Mouse (Mus musculus) cortical plate, adult 2 months (tissue): Measurements from ENCODE around the gene Irf7. TPM values are rescaled to one million over a fixed set of nuclear protein-coding genes. Genes with fewer than 3 reads are reported as not detected.

ENCODE experiments used
- H3K27ac ChIP-seq: fragments of 200-500 bp; 2 replicates; pipeline ENCODE4 v1.5.1; 2012; ENCODE audit warnings: low read length, control low read depth, inconsistent platforms; ENCODE audit not compliant: insufficient read depth
- H3K4me1 ChIP-seq: fragments of 200-500 bp; 2 replicates; pipeline ENCODE4 v1.6.1; 2011; ENCODE audit warnings: low read length; ENCODE audit not compliant: control insufficient read depth, insufficient read depth
- H3K4me3 ChIP-seq: fragments of 200-500 bp; 2 replicates; pipeline ENCODE4 v1.5.1; 2011; ENCODE audit warnings: mild to moderate bottlenecking, low read length, control low read depth; ENCODE audit not compliant: insufficient read depth
- CTCF ChIP-seq: fragments of 200-500 bp; IDR thresholded peaks from 2 replicates; pipeline ENCODE4 v1.5.1; 2011; ENCODE audit warnings: mild to moderate bottlenecking, control low read depth, low read length; ENCODE audit not compliant: insufficient read depth; ENCODE audit errors: extremely low read depth
- POLR2A ChIP-seq: fragments of 200-500 bp; IDR thresholded peaks from 2 replicates; pipeline ENCODE4 v1.6.1; 2011; ENCODE audit warnings: mild to moderate bottlenecking, low read length, control low read depth; ENCODE audit not compliant: insufficient read depth; ENCODE audit errors: extremely low read depth
- polyA plus RNA-seq: library from polyadenylated mRNA; depleted of rRNA; stranded (reverse); fragments of >200 nt; gene quantifications from 2 replicates; pipeline ENCODE4 v1.2.3, GENCODE M21; 2012; rRNA removed

Irf7 gene
- polyA plus RNA-seq, 1 experiment, result 7.5 TPM

DNA sequence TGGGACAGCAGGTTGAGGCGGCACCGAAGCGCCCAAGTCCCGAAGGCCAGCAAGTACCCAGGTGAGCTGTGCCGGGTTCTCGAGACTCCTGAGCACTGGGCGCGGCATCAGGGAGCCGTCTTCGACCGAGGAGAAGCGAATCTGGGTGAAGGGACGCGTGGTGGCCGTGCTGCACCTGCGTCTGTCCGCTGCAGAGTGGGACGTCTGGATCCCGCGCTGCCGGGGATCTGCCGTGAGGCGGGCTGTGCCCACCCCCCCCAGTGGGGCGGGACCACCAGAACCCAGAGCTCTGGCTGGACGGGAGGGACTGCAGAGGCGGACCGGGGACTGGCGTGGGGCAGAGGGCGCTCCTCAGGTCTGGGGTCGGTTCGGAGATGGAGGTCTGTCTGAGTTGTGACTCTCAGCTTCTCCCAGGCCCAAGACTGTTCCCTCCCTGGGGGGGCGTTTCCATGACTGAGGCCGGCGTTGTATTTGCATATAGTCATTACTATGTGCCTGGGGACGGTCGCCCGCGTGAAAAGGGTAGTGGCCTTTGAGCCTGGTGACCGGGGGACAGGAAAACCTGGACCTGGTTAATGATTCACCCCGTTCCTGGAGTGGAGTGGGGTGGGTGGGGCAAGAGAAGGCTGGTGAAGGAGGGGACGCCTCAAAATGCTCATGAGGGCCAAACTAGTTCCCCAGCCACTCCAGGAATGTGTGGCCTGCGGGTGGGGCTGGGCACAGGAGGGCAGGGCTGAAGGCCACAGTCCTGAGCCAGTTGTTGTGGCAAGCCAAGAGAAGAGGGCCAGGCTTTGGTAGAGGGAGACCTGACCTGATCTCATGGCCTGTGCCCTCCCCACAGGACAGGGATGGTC is 50.2 kb downstream of the Irf7 start:
- H3K27ac ChIP-seq, result no peak overlapping the region
- TF ChIP-seq POLR2A (no peak), CTCF (no peak)

DNA sequence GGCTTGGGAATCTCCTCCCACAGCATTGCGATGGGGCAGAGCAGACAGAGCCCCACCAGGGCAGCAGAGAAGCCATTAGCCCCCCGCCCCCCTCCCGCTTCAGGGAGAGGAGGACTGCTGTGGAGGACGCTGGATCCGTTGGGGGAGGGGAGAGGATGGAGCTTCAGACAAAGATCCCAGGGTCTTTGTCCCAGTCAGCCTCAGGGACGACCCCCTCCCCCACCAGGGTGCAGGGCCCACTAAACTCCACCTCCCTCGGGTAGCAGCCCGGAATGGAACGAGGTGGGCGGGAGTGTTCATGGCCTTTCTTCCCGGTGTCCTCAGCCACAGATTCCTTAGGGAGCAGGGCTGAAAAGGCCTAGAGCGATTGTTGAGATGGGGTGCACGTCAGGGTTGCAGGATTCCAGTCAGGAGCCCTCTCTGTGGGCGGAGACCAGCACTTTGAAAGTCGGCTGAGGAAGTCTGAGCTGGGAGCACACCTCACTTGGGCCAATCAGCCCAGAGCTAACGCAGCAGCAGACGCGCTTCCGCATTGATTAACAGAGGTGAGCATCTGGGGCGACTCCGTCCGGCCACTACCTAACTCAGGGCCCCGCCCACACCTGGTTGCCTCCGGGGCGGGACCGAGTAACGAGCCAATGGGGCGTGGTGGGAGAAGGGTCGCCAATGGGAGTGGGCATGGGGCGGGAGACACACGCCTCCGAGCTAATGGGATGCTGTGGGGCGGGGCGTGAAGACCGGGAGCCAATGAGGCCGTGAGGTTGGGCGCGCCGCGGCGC is 51.0 kb downstream of the Irf7 start, which contains the start of gene Rassf7:
Rassf7 (plus strand) TSS at position 760 of the 779 bp plus-strand sequence.
- peak within 1 kb of the TSS; percentile 46 for H3K4me3 ChIP-seq
- no peaks in the 10 kb centered on the region; the same call in 1 of the 2 replicates for H3K4me1 ChIP-seq
- H3K27ac ChIP-seq, result no peak within 1 kb of the TSS
- no peak for TF ChIP-seq CTCF
- TF ChIP-seq POLR2A, result no peak

More for the DNA sequence above, 50.2 kb downstream of the Irf7 start:
- Histone ChIP-seq H3K4me1 (no peaks in the 10 kb centered on the region; the same call in 1 of the 2 replicates), H3K4me3 (peak overlapping the region; percentile 46)

DNA sequence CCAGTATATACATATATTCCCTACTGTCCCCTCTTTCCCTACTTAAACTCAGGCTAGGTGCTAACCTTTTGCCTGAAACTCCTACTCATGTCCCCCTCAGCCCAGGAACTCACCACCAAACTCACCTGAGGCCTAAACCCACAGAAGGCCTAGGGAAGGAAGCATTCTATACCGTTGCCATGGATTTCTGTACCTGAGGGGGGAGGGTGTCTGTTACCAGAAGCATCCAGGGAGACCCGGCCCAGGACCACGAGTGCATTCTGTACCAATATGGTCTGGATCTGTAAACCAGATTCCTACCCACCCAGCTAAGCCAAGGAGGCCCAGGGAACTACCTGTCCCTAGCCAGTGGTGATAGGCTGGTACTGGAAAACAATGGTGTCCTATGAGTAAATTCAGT is 52.0 kb downstream of the Irf7 start:
- TF ChIP-seq CTCF, result no peak
- TF ChIP-seq POLR2A, result no peak

DNA sequence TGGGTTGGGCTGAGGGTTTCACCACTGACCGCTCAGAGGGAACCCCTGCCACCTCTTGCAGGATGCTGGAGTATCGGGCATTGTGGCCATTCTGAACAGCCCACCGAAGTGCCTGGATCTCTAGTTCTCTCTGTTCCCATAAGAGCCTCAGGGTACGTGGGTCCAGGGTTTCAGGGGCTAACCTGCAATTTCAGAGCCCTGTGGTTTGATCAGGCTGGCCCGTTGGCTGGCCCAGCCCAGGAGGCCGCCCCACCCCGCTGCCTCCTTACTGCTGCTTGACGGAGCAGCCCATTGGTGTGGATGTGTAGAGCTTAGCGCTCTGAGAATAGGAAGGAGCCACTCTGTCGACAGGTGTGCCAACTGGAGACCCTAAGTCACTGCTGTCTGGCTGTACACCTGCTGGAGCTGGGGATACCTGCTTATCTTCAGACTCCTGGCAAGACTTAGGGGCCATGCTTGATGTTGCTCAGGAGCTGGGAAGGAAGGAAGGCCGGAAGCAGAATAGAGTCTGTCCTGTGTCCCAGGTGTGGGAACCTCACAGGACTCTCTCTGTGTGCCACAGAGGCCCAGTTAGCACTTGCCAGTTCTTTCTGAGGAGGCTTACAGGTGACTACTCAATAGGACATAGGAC is 52.6 kb downstream of the Irf7 start, which contains the start of gene Lmntd2:
Lmntd2 (minus strand) TSS at position 476 of the 631 bp plus-strand sequence.
- TF ChIP-seq POLR2A (no peak), CTCF (no peak)
- H3K27ac ChIP-seq, result no peak within 1 kb of the TSS
- H3K4me1 ChIP-seq, result no peaks in the 10 kb centered on the region; the same call in 1 of the 2 replicates
- no peak within 1 kb of the TSS for H3K4me3 ChIP-seq

More for the DNA sequence above, 52.0 kb downstream of the Irf7 start:
- Histone ChIP-seq H3K4me1 (no peaks in the 10 kb centered on the region; the same call in 1 of the 2 replicates), H3K27ac (no peak overlapping the region), H3K4me3 (no peak overlapping the region)

DNA sequence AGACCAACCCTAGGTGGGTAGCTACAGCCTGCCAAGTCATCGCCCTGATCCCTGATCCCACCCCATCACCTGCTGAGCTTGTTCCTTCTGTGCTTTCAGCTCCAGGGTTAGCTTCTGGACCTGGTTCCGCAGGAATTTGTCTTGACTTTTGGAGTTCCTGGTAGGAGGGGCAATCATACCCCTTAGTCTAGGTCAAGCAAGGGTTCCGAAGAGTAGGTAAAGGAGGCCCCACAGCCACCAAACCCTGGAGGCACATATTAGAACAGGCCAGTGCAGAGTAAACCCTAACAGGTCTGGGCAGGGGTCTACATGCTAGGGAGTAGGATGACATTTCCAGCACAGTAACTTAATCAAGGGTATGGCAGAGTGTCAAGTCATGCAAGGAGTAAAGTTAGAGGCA is 53.1 kb downstream of the Irf7 start:
- H3K4me3 ChIP-seq, result no peak overlapping the region
- TF ChIP-seq POLR2A (no peak), CTCF (no peak)
- H3K4me1 ChIP-seq, result no peaks in the 10 kb centered on the region; the same call in 1 of the 2 replicates
- no peak overlapping the region for H3K27ac ChIP-seq

Other genes with a start within 250 kb of the Irf7 start
- gene Ifitm6, start 248.6 kb downstream of the Irf7 start, polyA plus RNA-seq, result 0.74 and 1.3 TPM in 2 replicates
- gene Gm17387, start 237.3 kb downstream of the Irf7 start, polyA plus RNA-seq, result not detected in 2 replicates
- gene B4galnt4, start 205.4 kb downstream of the Irf7 start, polyA plus RNA-seq, result 109 and 125 TPM in 2 replicates
- 0.06 and 0.15 TPM in 2 replicates for gene Pkp3, start 188.3 kb downstream of the Irf7 start, polyA plus RNA-seq
- 4.0 and 4.3 TPM in 2 replicates for gene Sigirr, start 165.9 kb downstream of the Irf7 start, polyA plus RNA-seq
- 0.08 TPM in 1 of 2 replicates, not detected in the other for gene Ano9, start 148.7 kb downstream of the Irf7 start, polyA plus RNA-seq
- 57.6 and 58.9 TPM in 2 replicates for gene Ptdss2, start 144.1 kb downstream of the Irf7 start, polyA plus RNA-seq
- gene Rnh1, start 93.6 kb downstream of the Irf7 start, polyA plus RNA-seq, result 38.6 and 38.8 TPM in 2 replicates
- gene Hras, start 72.5 kb downstream of the Irf7 start, polyA plus RNA-seq, result 256 and 265 TPM in 2 replicates
- 5.4 and 5.8 TPM in 2 replicates for gene Lrrc56, start 72.3 kb downstream of the Irf7 start, polyA plus RNA-seq
- 0.17 and 0.27 TPM in 2 replicates for gene Lmntd2, start 52.4 kb downstream of the Irf7 start, polyA plus RNA-seq
- gene Rassf7, start 50.6 kb downstream of the Irf7 start, polyA plus RNA-seq, result 1.5 and 2.2 TPM in 2 replicates
- gene Phrf1, start 37.7 kb downstream of the Irf7 start, polyA plus RNA-seq, result 24.3 and 26.0 TPM in 2 replicates
- 0.04 TPM in 1 of 2 replicates, not detected in the other for gene Cdhr5, start 10.3 kb upstream of the Irf7 start, polyA plus RNA-seq
- gene Sct, start 12.7 kb upstream of the Irf7 start, polyA plus RNA-seq, result 0.27 and 0.38 TPM in 2 replicates
- 0.42 and 0.50 TPM in 2 replicates for gene Drd4, start 25.5 kb upstream of the Irf7 start, polyA plus RNA-seq
- 31.8 and 35.5 TPM in 2 replicates for gene Deaf1, start 61.2 kb upstream of the Irf7 start, polyA plus RNA-seq
- gene Tmem80, start 61.3 kb upstream of the Irf7 start, polyA plus RNA-seq, result 56.7 and 59.2 TPM in 2 replicates
- gene Eps8l2, start 72.4 kb upstream of the Irf7 start, polyA plus RNA-seq, result 6.7 and 6.8 TPM in 2 replicates
- 182 and 193 TPM in 2 replicates for gene Taldo1, start 125.7 kb upstream of the Irf7 start, polyA plus RNA-seq
- 57.0 and 58.9 TPM in 2 replicates for gene Gatd1, start 147.7 kb upstream of the Irf7 start, polyA plus RNA-seq
- gene Cend1, start 163.0 kb upstream of the Irf7 start, polyA plus RNA-seq, result 228 and 231 TPM in 2 replicates
- gene Slc25a22, start 171.4 kb upstream of the Irf7 start, polyA plus RNA-seq, result 242 and 244 TPM in 2 replicates
- 2.7 and 2.8 TPM in 2 replicates for gene Pidd1, start 177.5 kb upstream of the Irf7 start, polyA plus RNA-seq
- gene Rplp2, start 180.9 kb upstream of the Irf7 start, polyA plus RNA-seq, result 611 and 653 TPM in 2 replicates
- gene Pnpla2, start 188.7 kb upstream of the Irf7 start, polyA plus RNA-seq, result 31.6 and 32.2 TPM in 2 replicates
- gene Cracr2b, start 194.6 kb upstream of the Irf7 start, polyA plus RNA-seq, result 4.8 and 7.4 TPM in 2 replicates
- 63.5 and 66.0 TPM in 2 replicates for gene Cd151, start 200.9 kb upstream of the Irf7 start, polyA plus RNA-seq
- gene Polr2l, start 208.7 kb upstream of the Irf7 start, polyA plus RNA-seq, result 49.3 and 52.1 TPM in 2 replicates
- gene Tspan4, start 208.8 kb upstream of the Irf7 start, polyA plus RNA-seq, result 32.4 and 33.0 TPM in 2 replicates